In the genomic region with DNA sequence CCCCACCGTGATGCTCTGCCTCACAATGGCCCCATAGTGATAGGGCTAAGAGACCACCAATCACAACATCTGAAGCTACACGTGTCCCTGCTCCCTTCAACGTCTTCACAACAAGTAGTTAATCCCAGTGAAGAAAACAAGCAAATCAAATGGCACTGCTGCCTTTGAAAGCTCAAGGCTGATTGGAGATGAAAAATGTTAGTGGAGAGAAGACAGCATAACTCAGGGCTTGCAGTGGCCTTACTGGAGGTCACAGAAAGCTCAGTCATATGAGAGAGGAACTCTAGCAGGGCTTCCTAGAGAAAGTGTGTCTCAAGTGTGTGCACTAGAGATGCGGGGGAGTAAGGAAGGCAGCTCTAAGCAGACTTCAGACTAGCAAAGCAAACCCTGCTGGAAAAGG, we compare ENCODE assay signal across 27 mouse cellular contexts.
A peak's percentile ranks its signal among the peaks of the same experiment; 100 is the strongest.
DNase-seq lines count a peak whose midpoint lies in the region; ATAC-seq and TF ChIP-seq lines count a peak whose summit lies in the region.
"Had no signal": no experiment of that assay in that cellular context is flagged by ENCODE, and none has a peak within 500 bp of the region (broad histone marks: within the 10 kb centered on the region; RNA-seq: fewer than 3 reads in every experiment).

No protein-coding gene starts in this region.

- no peak for ATAC-seq in liver, embryonic 12.5 days
- ATAC-seq: forebrain, embryonic 15.5 days; hindbrain, embryonic 16.5 days; intestine, embryonic 15.5 days; Patski had no signal

- no peak for TF ChIP-seq POLR2A in testis, adult 2 months (IDR thresholded peaks at IDR 0.05; ENCODE audit: control insufficient read depth, low read depth, low read length)

- no peaks in the 10 kb centered on the region for H3K9me3 ChIP-seq in liver, embryonic 12.5 days (replicated peaks)
- H3K9me3 ChIP-seq: embryonic facial prominence, embryonic 10.5 days; embryonic facial prominence, embryonic 13.5 days; forebrain, embryonic 12.5 days; forebrain, embryonic 15.5 days; G1E; hindbrain, embryonic 12.5 days; intestine, embryonic 15.5 days had no signal

- H3K4me1 ChIP-seq in testis, adult 2 months (ENCODE audit: control insufficient read depth, insufficient read depth, low read length): no peaks in the 10 kb centered on the region
- no peaks in the 10 kb centered on the region for H3K4me1 ChIP-seq in liver, embryonic 12.5 days
- H3K4me1 ChIP-seq: embryonic facial prominence, embryonic 13.5 days; intestine, embryonic 15.5 days had no signal

- H3K4me2 ChIP-seq in liver, embryonic 12.5 days: no peak overlapping the region
- H3K4me2 ChIP-seq: embryonic facial prominence, embryonic 13.5 days; forebrain, embryonic 12.5 days; forebrain, embryonic 15.5 days; heart, embryonic 11.5 days; hindbrain, embryonic 12.5 days; intestine, embryonic 15.5 days had no signal

- H3K27me3 ChIP-seq in testis, adult 2 months (ENCODE audit: control insufficient read depth, insufficient read depth, low read length): no peaks in the 10 kb centered on the region
- no peaks in the 10 kb centered on the region for H3K27me3 ChIP-seq in liver, embryonic 12.5 days (replicated peaks)
- H3K27me3 ChIP-seq: CH12.LX; embryonic facial prominence, embryonic 13.5 days; forebrain, embryonic 12.5 days; forebrain, embryonic 15.5 days; hindbrain, embryonic 12.5 days; intestine, embryonic 15.5 days; Patski had no signal

- peaks cover 1% of the 10 kb centered on the region; the same call in 1 of the 2 replicates for H3K36me3 ChIP-seq in testis, adult 2 months (ENCODE audit: control insufficient read depth, insufficient read depth, low read length)
- peaks cover 52% of the 10 kb centered on the region for H3K36me3 ChIP-seq in liver, embryonic 12.5 days
- H3K36me3 ChIP-seq: intestine, embryonic 15.5 days had no signal

- no peak overlapping the region for H3K9ac ChIP-seq in liver, embryonic 12.5 days
- H3K9ac ChIP-seq: embryonic facial prominence, embryonic 13.5 days; forebrain, embryonic 12.5 days; forebrain, embryonic 15.5 days; hindbrain, embryonic 12.5 days; intestine, embryonic 15.5 days had no signal

- no peak overlapping the region for H3K27ac ChIP-seq in testis, adult 2 months (ENCODE audit: control insufficient read depth, insufficient read depth, low read depth, low read length)
- H3K27ac ChIP-seq in liver, embryonic 12.5 days: no peak overlapping the region
- H3K27ac ChIP-seq: embryonic facial prominence, embryonic 10.5 days; embryonic facial prominence, embryonic 13.5 days; forebrain, embryonic 12.5 days; forebrain, embryonic 15.5 days; heart, adult 2 months; hindbrain, embryonic 12.5 days; intestine, embryonic 15.5 days had no signal

- WGBS in liver, embryonic 12.5 days (ENCODE audit: insufficient replicate concordance): 67% methylated on average over 4 of the region's 4 CpGs

- TF ChIP-seq CTCF in testis, adult 2 months (IDR thresholded peaks at IDR 0.05; ENCODE audit: control insufficient read depth, insufficient read depth, insufficient replicate concordance, low read depth, low read length): no peak

- peak overlapping the region; percentile 7 for H3K4me3 ChIP-seq in testis, adult 2 months (ENCODE audit: control insufficient read depth, low read depth, low read length)
- H3K4me3 ChIP-seq in liver, embryonic 12.5 days: no peak overlapping the region
- H3K4me3 ChIP-seq: embryonic facial prominence, embryonic 10.5 days; embryonic facial prominence, embryonic 13.5 days; erythroblast, embryonic 14.5 days; forebrain, embryonic 12.5 days; forebrain, embryonic 15.5 days; heart, adult 2 months; hindbrain, embryonic 12.5 days; intestine, embryonic 15.5 days had no signal

- peak; percentile 82 for DNase-seq in heart, adult 11 months
- no peak for DNase-seq in heart, adult 9 months (ENCODE audit: low spot score in 2 of 2)
- no peak for DNase-seq in testis, postnatal 10 days (ENCODE audit: low spot score)
- peak; percentile 51 for DNase-seq in adrenal gland, postnatal 14 days
- no peak for DNase-seq in liver
- DNase-seq: B cell, adult 2 months; cerebellum, adult 11-12 months; cerebellum, adult 8-10 months; cerebellum, postnatal 10 days; cerebellum, postnatal 36 days; embryo, embryonic 11 days; gastrocnemius, postnatal 25 days; heart, adult 2 months had no signal

Comparison
In these comparisons a context has a peak if more than half of its experiments do, and no peak if none do; other contexts are left out.
1. DNase-seq: peak in heart, adult 11 months (single experiment) and adrenal gland, postnatal 14 days (single experiment); none in heart, adult 9 months (0 of 2), testis, postnatal 10 days (single experiment) and liver (single experiment).